Mouse (Mus musculus): ENCODE results near the gene Arhgap22.

The Arhgap22 gene

GRCm38 (mm10) chr14:33215163-33215562, 1.3 kb downstream of the Arhgap22 start:
- DNase-seq, result no peak

- DNase-seq, result no peak
Observed at GRCm38 (mm10) chr14:33216343-33217208, 2.8 kb downstream of the Arhgap22 start.

- DNase-seq, result no peak
Observed at GRCm38 (mm10) chr14:33225235-33225634, 11.4 kb downstream of the Arhgap22 start.

- no peak for DNase-seq
Observed at GRCm38 (mm10) chr14:33230672-33231071, 16.8 kb downstream of the Arhgap22 start.

GRCm38 (mm10) chr14:33231311-33231710, 17.5 kb downstream of the Arhgap22 start:
- no peak for DNase-seq

- DNase-seq, result peak in 1 of 2 experiments; percentile 28
Observed at GRCm38 (mm10) chr14:33232048-33232447, 18.2 kb downstream of the Arhgap22 start.

GRCm38 (mm10) chr14:33235661-33236060, 21.8 kb downstream of the Arhgap22 start:
- DNase-seq, result no peak

GRCm38 (mm10) chr14:33240400-33240799, 26.6 kb downstream of the Arhgap22 start:
- DNase-seq, result no peak

- peak; percentile 22 to 25 for DNase-seq
Observed at GRCm38 (mm10) chr14:33243261-33243660, 29.4 kb downstream of the Arhgap22 start.

GRCm38 (mm10) chr14:33244519-33244918, 30.7 kb downstream of the Arhgap22 start:
- no peak for DNase-seq

GRCm38 (mm10) chr14:33244946-33245345, 31.1 kb downstream of the Arhgap22 start:
- DNase-seq, result no peak

GRCm38 (mm10) chr14:33246476-33246875, 32.6 kb downstream of the Arhgap22 start:
- peak; percentile 26 to 62 for DNase-seq

- peak; percentile 45 to 63 for DNase-seq
Observed at GRCm38 (mm10) chr14:33247623-33248022, 33.8 kb downstream of the Arhgap22 start.

- DNase-seq, result no peak
Observed at GRCm38 (mm10) chr14:33248741-33249140, 34.9 kb downstream of the Arhgap22 start.

- DNase-seq, result peak; percentile 18 to 35
Observed at GRCm38 (mm10) chr14:33250215-33250939, 36.6 kb downstream of the Arhgap22 start.

- DNase-seq, result no peak
Observed at GRCm38 (mm10) chr14:33250956-33251745, 37.3 kb downstream of the Arhgap22 start.

- no peak for DNase-seq
Observed at GRCm38 (mm10) chr14:33258256-33258655, 44.4 kb downstream of the Arhgap22 start.

GRCm38 (mm10) chr14:33260131-33260530, 46.3 kb downstream of the Arhgap22 start:
- no peak for DNase-seq

GRCm38 (mm10) chr14:33264795-33265194, 51.0 kb downstream of the Arhgap22 start:
- DNase-seq, result no peak

- DNase-seq, result no peak
Observed at GRCm38 (mm10) chr14:33276240-33276639, 62.4 kb downstream of the Arhgap22 start.

GRCm38 (mm10) chr14:33278374-33278773, 64.5 kb downstream of the Arhgap22 start:
- no peak for DNase-seq

- DNase-seq, result peak in 1 of 2 experiments; percentile 41
Observed at GRCm38 (mm10) chr14:33280921-33281320, 67.1 kb downstream of the Arhgap22 start.

GRCm38 (mm10) chr14:33282447-33282846, 68.6 kb downstream of the Arhgap22 start:
- no peak for DNase-seq

Data from lung, postnatal 4 days (tissue).